Mouse (Mus musculus): ENCODE measurements around the gene Shisa5. TPM values are rescaled to one million over a fixed set of nuclear protein-coding genes. Genes with fewer than 3 reads are reported as not detected.

Shisa5 gene
- polyA plus RNA-seq, 1 experiment, result 21.0 TPM

DNA sequence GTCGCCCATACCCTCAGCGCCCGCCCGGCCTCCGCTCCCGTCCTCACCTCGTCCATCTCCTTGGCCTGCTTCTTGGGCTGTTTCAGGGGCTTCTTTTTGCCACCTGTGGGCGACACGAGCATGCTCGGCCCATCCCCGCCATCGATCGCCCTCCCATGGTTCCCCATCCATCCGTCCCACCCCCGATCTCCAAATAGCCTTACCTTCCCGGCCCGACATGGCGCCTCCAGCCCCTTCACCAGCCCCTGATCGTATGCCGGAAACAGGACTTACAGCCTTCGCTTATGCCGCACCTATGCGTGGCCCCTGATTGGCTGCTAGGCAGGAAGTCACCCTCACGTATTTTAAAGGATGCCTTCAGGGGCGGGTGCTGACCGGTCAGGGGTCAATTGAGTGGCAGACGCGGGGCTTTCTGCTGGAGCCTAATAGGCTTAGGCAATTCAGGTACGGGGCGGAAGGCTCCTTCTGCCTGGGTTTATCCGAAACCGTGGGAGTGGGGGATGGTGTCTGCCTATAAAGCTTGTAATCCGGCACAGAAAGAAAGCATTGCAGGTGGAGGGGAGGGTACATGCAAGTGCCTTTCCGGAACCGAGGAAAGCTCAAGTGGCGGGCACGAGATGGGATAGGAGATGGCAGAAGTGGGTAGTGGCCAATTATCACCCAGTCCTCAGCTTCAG is 43.9 kb downstream of the Shisa5 start, which contains the start of the genes Ccdc51 and Tma7:
Ccdc51 (plus strand) TSS at position 370 of the 677 bp plus-strand sequence.
Tma7 (minus strand) TSS at position 464 of the 677 bp plus-strand sequence.
- Histone ChIP-seq H3K4me3 (ENCODE audit: control insufficient read depth, low read depth, low read length) (peak within 1 kb of the TSS; percentile 91), H3K27me3 (ENCODE audit: control insufficient read depth, insufficient read depth, low read length) (no peaks in the 10 kb centered on the region), H3K4me1 (ENCODE audit: control insufficient read depth, insufficient read depth, low read length) (peaks cover 4% of the 10 kb centered on the region), H3K27ac (ENCODE audit: control insufficient read depth, insufficient read depth, low read depth, low read length) (peak within 1 kb of the TSS; percentile 9; the same call in 1 of the 2 replicates), H3K36me3 (ENCODE audit: control insufficient read depth, insufficient read depth, low read length) (no peaks in the 10 kb centered on the region)
- TF ChIP-seq POLR2A (IDR thresholded peaks at IDR 0.05; ENCODE audit: control insufficient read depth, low read depth, low read length) (peak; percentile 82), CTCF (IDR thresholded peaks at IDR 0.05; ENCODE audit: control insufficient read depth, insufficient read depth, insufficient replicate concordance, low read depth, low read length) (no peak)

DNA sequence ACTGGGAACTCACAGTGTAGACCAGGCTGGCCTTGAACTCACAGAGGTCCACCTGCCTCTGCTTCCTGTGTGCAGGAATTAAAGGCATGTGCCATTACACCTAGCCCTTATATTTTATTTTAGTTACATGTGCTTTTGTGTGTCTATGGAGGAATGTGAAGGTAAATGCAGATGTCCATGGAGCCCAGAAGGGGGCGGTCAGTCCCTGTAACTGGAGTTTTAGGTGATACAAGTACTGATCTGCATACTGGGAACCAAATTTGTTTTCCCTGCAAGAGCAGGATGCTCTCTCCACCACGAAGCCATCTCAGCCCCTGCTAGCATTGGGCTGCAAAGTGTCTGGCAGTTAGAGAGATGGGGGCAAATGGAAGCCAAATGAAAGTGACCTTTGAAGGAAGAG is 46.6 kb downstream of the Shisa5 start:
- no peaks in the 10 kb centered on the region for H3K27me3 ChIP-seq (ENCODE audit: control insufficient read depth, insufficient read depth, low read length)
- H3K4me1 ChIP-seq (ENCODE audit: control insufficient read depth, insufficient read depth, low read length), result peaks cover 7% of the 10 kb centered on the region
- H3K4me3 ChIP-seq (ENCODE audit: control insufficient read depth, low read depth, low read length), result no peak overlapping the region
- no peaks in the 10 kb centered on the region for H3K36me3 ChIP-seq (ENCODE audit: control insufficient read depth, insufficient read depth, low read length)
- TF ChIP-seq CTCF (IDR thresholded peaks at IDR 0.05; ENCODE audit: control insufficient read depth, insufficient read depth, insufficient replicate concordance, low read depth, low read length) (no peak), POLR2A (IDR thresholded peaks at IDR 0.05; ENCODE audit: control insufficient read depth, low read depth, low read length) (no peak)
- no peak overlapping the region for H3K27ac ChIP-seq (ENCODE audit: control insufficient read depth, insufficient read depth, low read depth, low read length)

DNA sequence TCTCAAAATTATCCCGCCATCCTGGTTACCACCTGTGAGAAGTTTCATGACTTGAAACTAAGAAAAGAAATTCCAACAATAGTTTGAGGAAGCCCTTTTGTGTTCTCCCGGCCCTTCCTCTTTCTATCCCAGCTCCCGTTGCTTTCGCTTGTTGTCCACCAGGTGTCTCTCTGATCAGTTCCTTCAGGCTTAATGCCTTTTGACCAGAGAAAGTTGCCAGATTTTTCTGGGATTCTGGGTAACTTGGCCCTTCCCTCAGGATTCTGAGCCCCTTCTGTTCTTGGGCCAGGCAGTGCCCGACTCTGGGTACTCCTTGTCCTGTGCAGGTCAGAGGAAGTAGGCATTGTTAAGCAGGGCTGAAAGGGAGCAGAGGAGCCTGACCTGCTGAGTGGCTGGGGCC is 49.6 kb downstream of the Shisa5 start:
- no peaks in the 10 kb centered on the region for H3K27me3 ChIP-seq (ENCODE audit: control insufficient read depth, insufficient read depth, low read length)
- no peak overlapping the region for H3K27ac ChIP-seq (ENCODE audit: control insufficient read depth, insufficient read depth, low read depth, low read length)
- no peaks in the 10 kb centered on the region for H3K36me3 ChIP-seq (ENCODE audit: control insufficient read depth, insufficient read depth, low read length)
- TF ChIP-seq CTCF (IDR thresholded peaks at IDR 0.05; ENCODE audit: control insufficient read depth, insufficient read depth, insufficient replicate concordance, low read depth, low read length) (no peak), POLR2A (IDR thresholded peaks at IDR 0.05; ENCODE audit: control insufficient read depth, low read depth, low read length) (no peak)
- no peak overlapping the region for H3K4me3 ChIP-seq (ENCODE audit: control insufficient read depth, low read depth, low read length)
- H3K4me1 ChIP-seq (ENCODE audit: control insufficient read depth, insufficient read depth, low read length), result peaks cover 6% of the 10 kb centered on the region

DNA sequence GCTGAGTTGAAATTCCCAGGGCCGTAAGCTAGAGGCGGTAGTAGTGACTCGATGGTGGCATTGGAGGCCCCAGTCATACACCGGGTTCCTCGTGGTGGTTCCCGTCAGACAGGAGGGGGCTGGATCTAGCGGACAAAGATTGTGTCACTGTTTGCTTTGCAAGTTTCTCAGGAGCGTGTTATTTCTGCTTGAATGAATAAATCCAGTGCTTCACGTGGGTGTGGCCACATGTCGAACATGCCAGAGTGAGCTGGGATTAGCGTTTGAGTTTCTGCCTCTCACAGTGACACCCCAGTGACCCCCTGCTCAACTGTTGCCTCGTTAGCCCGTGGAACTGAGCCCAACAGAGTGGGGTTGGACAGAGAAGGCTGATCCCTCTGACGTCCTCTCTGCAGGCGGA is 52.1 kb downstream of the Shisa5 start:
- TF ChIP-seq POLR2A (IDR thresholded peaks at IDR 0.05; ENCODE audit: control insufficient read depth, low read depth, low read length) (no peak), CTCF (IDR thresholded peaks at IDR 0.05; ENCODE audit: control insufficient read depth, insufficient read depth, insufficient replicate concordance, low read depth, low read length) (no peak)
- H3K4me3 ChIP-seq (ENCODE audit: control insufficient read depth, low read depth, low read length), result no peak overlapping the region
- H3K36me3 ChIP-seq (ENCODE audit: control insufficient read depth, insufficient read depth, low read length), result no peaks in the 10 kb centered on the region
- H3K4me1 ChIP-seq (ENCODE audit: control insufficient read depth, insufficient read depth, low read length), result peaks cover 13% of the 10 kb centered on the region
- H3K27ac ChIP-seq (ENCODE audit: control insufficient read depth, insufficient read depth, low read depth, low read length), result no peak overlapping the region
- no peaks in the 10 kb centered on the region for H3K27me3 ChIP-seq (ENCODE audit: control insufficient read depth, insufficient read depth, low read length)

DNA sequence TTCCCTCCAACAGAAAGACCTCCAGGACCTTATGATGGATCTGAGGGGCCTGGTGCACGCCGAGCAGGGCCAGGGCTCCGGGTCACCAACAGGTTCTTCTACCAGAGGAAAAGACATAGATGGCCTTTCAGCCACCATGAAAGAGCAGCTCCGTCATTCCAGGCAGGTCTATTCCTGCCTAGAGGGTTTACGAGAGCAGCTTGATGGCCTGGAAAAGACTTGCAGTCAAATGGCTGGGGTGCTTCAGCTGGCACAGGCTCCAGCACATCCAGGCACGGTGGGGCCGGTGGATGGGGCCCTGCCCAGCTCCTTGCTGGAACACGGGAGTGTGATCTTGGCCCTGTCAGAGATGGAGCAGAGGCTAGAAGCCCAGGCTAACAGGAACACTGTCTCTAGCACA is 53.4 kb downstream of the Shisa5 start:
- H3K4me3 ChIP-seq (ENCODE audit: control insufficient read depth, low read depth, low read length), result no peak overlapping the region
- no peak for TF ChIP-seq POLR2A (IDR thresholded peaks at IDR 0.05; ENCODE audit: control insufficient read depth, low read depth, low read length)
- TF ChIP-seq CTCF (IDR thresholded peaks at IDR 0.05; ENCODE audit: control insufficient read depth, insufficient read depth, insufficient replicate concordance, low read depth, low read length), result no peak
- H3K36me3 ChIP-seq (ENCODE audit: control insufficient read depth, insufficient read depth, low read length), result no peaks in the 10 kb centered on the region
- H3K27ac ChIP-seq (ENCODE audit: control insufficient read depth, insufficient read depth, low read depth, low read length), result no peak overlapping the region
- peaks cover 21% of the 10 kb centered on the region for H3K4me1 ChIP-seq (ENCODE audit: control insufficient read depth, insufficient read depth, low read length)
- no peaks in the 10 kb centered on the region for H3K27me3 ChIP-seq (ENCODE audit: control insufficient read depth, insufficient read depth, low read length)

DNA sequence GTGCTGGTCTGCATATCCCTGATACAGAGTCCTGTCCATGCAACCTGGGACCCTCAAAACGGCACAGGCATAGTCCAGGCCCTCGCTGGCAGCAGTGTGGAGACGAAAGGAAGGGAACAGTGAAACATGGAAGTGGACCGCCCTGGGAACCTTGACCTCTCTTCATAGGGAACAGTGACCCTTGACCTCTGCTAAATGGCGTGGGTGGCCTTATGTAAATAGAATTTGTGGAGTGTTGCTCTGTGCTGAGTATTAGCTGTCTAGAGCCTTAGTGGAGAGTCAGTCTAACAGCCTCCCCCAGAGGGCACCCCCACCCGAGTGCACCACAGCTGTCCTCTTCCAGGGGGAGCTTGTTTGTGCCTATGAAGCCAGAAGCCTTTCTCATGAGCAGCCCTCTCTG is 54.4 kb downstream of the Shisa5 start:
- TF ChIP-seq CTCF (IDR thresholded peaks at IDR 0.05; ENCODE audit: control insufficient read depth, insufficient read depth, insufficient replicate concordance, low read depth, low read length) (no peak), POLR2A (IDR thresholded peaks at IDR 0.05; ENCODE audit: control insufficient read depth, low read depth, low read length) (no peak)
- Histone ChIP-seq H3K4me1 (ENCODE audit: control insufficient read depth, insufficient read depth, low read length) (peaks cover 17% of the 10 kb centered on the region), H3K27ac (ENCODE audit: control insufficient read depth, insufficient read depth, low read depth, low read length) (no peak overlapping the region), H3K4me3 (ENCODE audit: control insufficient read depth, low read depth, low read length) (no peak overlapping the region), H3K36me3 (ENCODE audit: control insufficient read depth, insufficient read depth, low read length) (no peaks in the 10 kb centered on the region), H3K27me3 (ENCODE audit: control insufficient read depth, insufficient read depth, low read length) (no peaks in the 10 kb centered on the region)

DNA sequence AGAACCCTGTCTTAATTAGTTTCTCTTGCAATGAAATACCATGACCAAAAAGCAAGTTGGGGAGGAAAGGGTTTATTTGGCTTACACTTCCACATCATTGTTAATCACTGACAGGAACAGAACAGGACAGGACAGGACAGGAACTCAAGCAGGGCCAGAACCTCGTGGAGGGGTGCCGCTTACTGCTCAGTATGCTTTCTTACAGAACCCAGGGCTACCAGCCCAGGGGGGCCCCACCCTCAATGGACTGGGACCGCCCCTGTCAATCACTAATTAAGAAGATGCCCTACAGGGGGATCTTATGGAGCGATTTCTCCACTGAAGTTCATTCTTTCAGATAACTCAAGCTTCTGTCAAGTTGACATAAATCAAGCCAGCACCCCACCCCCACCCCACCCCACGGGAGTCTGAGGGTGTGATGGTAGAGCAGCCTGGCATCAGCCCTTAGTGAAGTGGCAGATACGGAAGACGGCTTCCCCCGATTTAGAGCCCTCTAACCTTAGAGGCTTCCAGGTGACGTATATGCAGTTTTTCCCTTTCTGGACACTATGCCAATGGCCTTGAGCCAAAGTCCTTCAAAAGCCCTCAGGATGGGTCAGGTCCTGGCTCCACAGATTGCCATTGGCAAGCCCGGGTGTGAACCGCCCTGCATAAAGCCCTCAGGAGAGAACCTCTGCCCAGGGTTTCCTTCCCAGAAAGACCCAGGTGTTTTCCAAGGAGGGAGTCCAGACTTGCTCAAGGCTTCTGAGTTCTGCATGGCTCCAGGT is 55.6 kb downstream of the Shisa5 start:
- Histone ChIP-seq H3K27ac (ENCODE audit: control insufficient read depth, insufficient read depth, low read depth, low read length) (no peak overlapping the region), H3K4me1 (ENCODE audit: control insufficient read depth, insufficient read depth, low read length) (peaks cover 17% of the 10 kb centered on the region), H3K4me3 (ENCODE audit: control insufficient read depth, low read depth, low read length) (no peak overlapping the region), H3K36me3 (ENCODE audit: control insufficient read depth, insufficient read depth, low read length) (no peaks in the 10 kb centered on the region), H3K27me3 (ENCODE audit: control insufficient read depth, insufficient read depth, low read length) (no peaks in the 10 kb centered on the region)
- no peak for TF ChIP-seq POLR2A (IDR thresholded peaks at IDR 0.05; ENCODE audit: control insufficient read depth, low read depth, low read length)
- TF ChIP-seq CTCF (IDR thresholded peaks at IDR 0.05; ENCODE audit: control insufficient read depth, insufficient read depth, insufficient replicate concordance, low read depth, low read length), result no peak

All from testis, adult 2 months (tissue).